Mouse (Mus musculus): Measurements from ENCODE around the gene Clec11a. TPM values are rescaled to one million over a fixed set of nuclear protein-coding genes. Genes with fewer than 3 reads are reported as not detected.

Gene Clec11a
- polyA plus RNA-seq, 2 experiments = 0.33 to 0.38 TPM

DNA sequence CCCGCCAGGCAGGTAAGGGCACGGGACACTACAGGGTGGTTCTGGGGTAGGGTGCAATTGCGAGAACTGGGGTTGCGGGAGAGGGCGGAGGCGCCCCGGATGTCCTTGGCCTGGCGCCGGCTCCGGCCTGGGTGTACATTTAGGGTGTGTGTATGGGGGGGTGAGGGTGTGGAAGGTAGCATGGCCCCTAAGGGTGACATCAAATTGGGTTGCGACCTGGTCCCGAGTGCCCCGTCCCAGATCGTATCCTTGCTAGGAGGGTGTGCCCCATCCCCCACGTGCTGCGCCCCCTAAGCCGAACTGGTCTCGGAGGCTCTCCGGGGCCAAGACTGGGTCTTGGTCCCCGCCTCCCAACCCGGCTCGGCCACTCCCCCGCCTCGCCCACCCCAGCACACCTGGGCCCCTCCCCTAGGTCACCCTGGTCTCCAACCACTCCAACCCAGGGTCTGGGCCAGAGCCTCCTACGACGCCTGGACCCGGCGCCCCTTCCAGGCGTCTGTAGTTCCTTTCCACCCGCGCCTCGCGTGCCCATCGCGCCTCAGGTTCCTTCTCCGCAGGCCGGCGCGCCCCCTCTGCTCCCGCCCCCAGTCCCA is 3.7 kb upstream of the Clec11a start:
- H3K27ac ChIP-seq = no peak overlapping the region
- H3K27me3 ChIP-seq (ENCODE audit: control insufficient read depth, insufficient read depth, low read length) = peaks cover 47% of the 10 kb centered on the region
- H3K4me3 ChIP-seq (ENCODE audit: insufficient read depth in 1 of 2, low read depth in 2 of 2, low read length in 2 of 2) = peak overlapping the region in 1 of 2 experiments; percentile 8; a peak in 1 of 4 replicates
- no peaks in the 10 kb centered on the region for H3K36me3 ChIP-seq (replicated peaks; ENCODE audit: control insufficient read depth, insufficient read depth, low read depth)
- no peak for ATAC-seq (ENCODE audit: insufficient read depth)
- H3K4me1 ChIP-seq (replicated peaks; ENCODE audit: control insufficient read depth in 2 of 2, insufficient read depth in 2 of 2, low read length in 1 of 2) = peaks cover 0 to 5% of the 10 kb centered on the region in 2 experiments; a peak in 1 of 4 replicates
- no peaks in the 10 kb centered on the region for H3K9me3 ChIP-seq (ENCODE audit: control insufficient read depth, low read length)
- DNase-seq (ENCODE audit: low read depth in 3 of 3, low spot score in 3 of 3) = no peak
- WGBS (ENCODE audit: insufficient replicate concordance) = 2% methylated on average over 32 of the region's 40 CpGs
- peak overlapping the region; percentile 21 for H3K4me2 ChIP-seq (ENCODE audit: low read depth)
- no peak overlapping the region for H3K9ac ChIP-seq (replicated peaks)
- TF ChIP-seq CTCF (IDR thresholded peaks at IDR 0.05; ENCODE audit: low read depth) (no peak), EP300 (IDR thresholded peaks at IDR 0.05; ENCODE audit: low read depth) (no peak)

DNA sequence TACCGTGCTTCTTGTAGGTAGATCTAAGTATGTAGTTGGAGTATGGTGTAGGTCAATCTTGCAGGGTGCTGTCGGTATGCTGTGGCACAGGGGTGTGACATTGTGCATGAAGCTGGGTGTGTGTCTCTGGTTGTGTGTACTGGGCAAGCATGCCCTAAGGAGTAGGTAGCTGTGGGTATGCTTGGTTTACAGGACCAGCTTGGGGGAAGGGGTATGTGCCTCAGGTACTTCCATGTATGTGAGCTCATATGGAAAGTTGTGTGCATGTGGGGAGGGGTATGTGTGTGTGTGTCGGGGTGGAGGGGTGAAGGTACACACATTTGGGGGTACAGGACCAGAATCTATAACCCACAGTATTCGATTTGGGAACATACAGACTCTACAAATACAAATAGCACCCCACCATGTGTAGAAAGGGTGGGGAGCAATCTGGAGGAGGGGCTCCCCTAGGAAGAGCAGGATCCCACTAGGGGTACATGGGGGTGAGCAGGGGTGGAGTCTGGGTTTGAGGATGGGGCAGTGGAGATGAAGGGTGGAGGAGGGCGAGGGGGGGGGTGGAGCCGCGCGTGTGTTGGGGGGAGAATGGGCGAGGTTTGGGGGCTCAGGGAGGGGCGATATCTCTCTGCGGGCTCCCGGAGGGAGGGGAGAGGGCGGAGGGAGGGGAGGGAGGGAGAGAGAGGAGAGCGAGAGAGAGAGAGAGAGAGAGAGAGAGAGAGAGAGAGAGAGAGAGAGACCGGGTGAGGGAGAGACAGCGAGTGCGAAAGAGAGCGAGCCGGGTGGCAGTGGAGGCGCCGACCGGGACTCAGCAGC is 3.0 kb upstream of the Clec11a start, which contains the start of gene Shank1:
Gene Shank1 (plus strand): TSS at position 779 of the 810 bp plus-strand sequence.
- no peak for TF ChIP-seq CTCF (IDR thresholded peaks at IDR 0.05; ENCODE audit: low read depth)
- no peak for TF ChIP-seq EP300 (IDR thresholded peaks at IDR 0.05; ENCODE audit: low read depth)
- Histone ChIP-seq H3K36me3 (replicated peaks; ENCODE audit: control insufficient read depth, insufficient read depth, low read depth) (no peaks in the 10 kb centered on the region), H3K27ac (no peak within 1 kb of the TSS), H3K27me3 (ENCODE audit: control insufficient read depth, insufficient read depth, low read length) (peaks cover 47% of the 10 kb centered on the region), H3K9me3 (ENCODE audit: control insufficient read depth, low read length) (no peaks in the 10 kb centered on the region), H3K4me1 (replicated peaks; ENCODE audit: control insufficient read depth in 2 of 2, insufficient read depth in 2 of 2, low read length in 1 of 2) (peaks cover 0 to 5% of the 10 kb centered on the region in 2 experiments; a peak in 1 of 4 replicates), H3K4me2 (ENCODE audit: low read depth) (peak within 1 kb of the TSS; percentile 21), H3K9ac (replicated peaks) (no peak within 1 kb of the TSS), H3K4me3 (ENCODE audit: insufficient read depth in 1 of 2, low read depth in 2 of 2, low read length in 2 of 2) (peak within 1 kb of the TSS in 1 of 2 experiments; percentile 8; a peak in 1 of 4 replicates)
- WGBS (ENCODE audit: insufficient replicate concordance) = 10% methylated on average over 18 of the region's 22 CpGs
- no peak for DNase-seq (ENCODE audit: low read depth in 3 of 3, low spot score in 3 of 3)
- no peak for ATAC-seq (ENCODE audit: insufficient read depth)

DNA sequence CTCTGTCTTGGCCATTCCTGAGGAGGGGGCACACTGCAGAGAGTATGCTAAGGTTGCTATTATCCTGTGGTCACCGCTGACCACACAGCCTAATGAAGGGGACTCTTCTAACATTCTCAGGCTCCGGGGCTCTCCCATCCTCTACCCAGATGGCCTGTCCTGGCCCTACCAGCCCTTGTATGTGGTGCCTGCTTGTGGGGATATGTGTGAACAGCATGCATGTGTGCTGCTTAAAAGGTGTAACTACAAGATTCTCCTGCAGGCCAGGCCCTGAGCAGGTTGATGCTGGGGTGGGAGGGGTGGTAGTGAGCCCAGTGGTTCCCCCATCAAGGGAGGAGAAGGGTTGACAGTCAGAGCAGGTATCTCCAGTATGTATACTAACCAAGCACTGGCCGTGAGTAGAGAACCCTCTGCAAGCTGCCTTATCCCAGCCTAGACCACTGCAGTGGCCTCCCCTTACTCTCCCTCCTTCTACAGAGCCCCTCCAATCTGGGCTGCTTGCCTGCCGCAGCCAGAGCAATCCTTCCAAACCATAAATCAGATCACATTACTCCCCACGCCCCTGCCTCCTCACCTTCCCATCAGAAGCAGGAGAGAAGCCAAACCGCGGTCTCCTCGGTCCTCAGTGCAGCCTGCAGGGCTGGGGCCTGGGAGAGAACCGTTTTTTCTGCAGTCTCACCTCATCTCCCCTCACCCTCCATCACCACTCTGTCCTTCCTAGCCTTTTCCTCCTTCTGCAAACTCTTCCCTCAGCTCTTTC is 739 bp upstream of the Clec11a start:
- no peak overlapping the region for H3K4me3 ChIP-seq (ENCODE audit: insufficient read depth in 1 of 2, low read depth in 2 of 2, low read length in 2 of 2)
- TF ChIP-seq EP300 (IDR thresholded peaks at IDR 0.05; ENCODE audit: low read depth) (no peak), CTCF (IDR thresholded peaks at IDR 0.05; ENCODE audit: low read depth) (no peak)
- WGBS (ENCODE audit: insufficient replicate concordance) = 26% methylated on average over 9 of the region's 9 CpGs

DNA sequence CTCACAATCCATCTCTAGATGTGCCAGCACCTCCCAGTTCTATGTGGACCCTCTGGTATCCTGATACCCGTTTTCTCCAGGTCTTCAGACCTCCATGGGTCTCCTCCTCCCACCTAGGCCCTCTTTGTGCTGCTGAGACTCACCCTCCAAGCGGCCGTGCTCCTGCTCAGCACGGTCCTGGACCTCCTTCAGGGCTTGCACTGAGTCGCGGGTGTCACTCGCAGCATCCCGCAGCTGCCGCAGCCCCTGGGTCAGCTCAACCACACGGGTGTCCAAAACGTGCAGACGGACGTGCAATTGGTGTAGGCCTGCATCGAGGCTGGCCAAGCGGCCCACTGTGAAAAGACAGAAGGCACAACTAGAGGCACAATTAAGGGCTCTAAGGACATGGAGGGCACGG is 1.0 kb downstream of the Clec11a start:
- Histone ChIP-seq H3K9me3 (ENCODE audit: control insufficient read depth, low read length) (no peaks in the 10 kb centered on the region), H3K27ac (no peak overlapping the region), H3K4me1 (replicated peaks; ENCODE audit: control insufficient read depth in 2 of 2, insufficient read depth in 2 of 2, low read length in 1 of 2) (peaks cover 0 to 6% of the 10 kb centered on the region in 2 experiments; a peak in 1 of 4 replicates), H3K9ac (replicated peaks) (no peak overlapping the region), H3K36me3 (replicated peaks; ENCODE audit: control insufficient read depth, insufficient read depth, low read depth) (no peaks in the 10 kb centered on the region), H3K4me2 (ENCODE audit: low read depth) (peak overlapping the region; percentile 66), H3K4me3 (ENCODE audit: insufficient read depth in 1 of 2, low read depth in 2 of 2, low read length in 2 of 2) (no peak overlapping the region), H3K27me3 (ENCODE audit: control insufficient read depth, insufficient read depth, low read length) (peaks cover 26% of the 10 kb centered on the region)
- WGBS (ENCODE audit: insufficient replicate concordance) = 12% methylated on average over 16 of the region's 16 CpGs
- no peak for DNase-seq (ENCODE audit: low read depth in 3 of 3, low spot score in 3 of 3)
- ATAC-seq (ENCODE audit: insufficient read depth) = no peak
- TF ChIP-seq EP300 (IDR thresholded peaks at IDR 0.05; ENCODE audit: low read depth) (no peak), CTCF (IDR thresholded peaks at IDR 0.05; ENCODE audit: low read depth) (no peak)

More for the DNA sequence above, 739 bp upstream of the Clec11a start:
- H3K27me3 ChIP-seq (ENCODE audit: control insufficient read depth, insufficient read depth, low read length) = peaks cover 43% of the 10 kb centered on the region
- ATAC-seq (ENCODE audit: insufficient read depth) (no peak), DNase-seq (ENCODE audit: low read depth in 3 of 3, low spot score in 3 of 3) (no peak)
- H3K27ac ChIP-seq = no peak overlapping the region
- no peak overlapping the region for H3K9ac ChIP-seq (replicated peaks)
- no peaks in the 10 kb centered on the region for H3K9me3 ChIP-seq (ENCODE audit: control insufficient read depth, low read length)
- no peaks in the 10 kb centered on the region for H3K36me3 ChIP-seq (replicated peaks; ENCODE audit: control insufficient read depth, insufficient read depth, low read depth)
- H3K4me2 ChIP-seq (ENCODE audit: low read depth) = no peak overlapping the region
- H3K4me1 ChIP-seq (replicated peaks; ENCODE audit: control insufficient read depth in 2 of 2, insufficient read depth in 2 of 2, low read length in 1 of 2) = peaks cover 0 to 6% of the 10 kb centered on the region in 2 experiments; a peak in 1 of 4 replicates

All from liver, embryonic 14.5 days (tissue).